ENCODE assay signal across 33 mouse cellular contexts in genomic region chr13:95449730-95450129, GRCm38 (mm10). TPM values are rescaled to one million over a fixed set of nuclear protein-coding genes. Genes with fewer than 3 reads are reported as not detected.
"Had no signal": no experiment of that assay in that cellular context is flagged by ENCODE, and none has a peak within 500 bp of the region (broad histone marks: within the 10 kb centered on the region; RNA-seq: fewer than 3 reads in every experiment).

No protein-coding gene starts in this region.

- H3K27ac ChIP-seq: kidney, postnatal 0 days; layer of hippocampus, adult 2 months; limb, embryonic 10.5 days; limb, embryonic 13.5 days; liver, embryonic 12.5 days; liver, embryonic 15.5 days; lung, embryonic 15.5 days; midbrain, embryonic 10.5 days; midbrain, embryonic 13.5 days; stomach, postnatal 0 days had no signal

- H3K4me2 ChIP-seq: limb, embryonic 13.5 days; liver, embryonic 12.5 days; liver, embryonic 15.5 days; lung, embryonic 15.5 days; midbrain, embryonic 13.5 days had no signal

- H3K36me3 ChIP-seq: limb, embryonic 10.5 days; limb, embryonic 13.5 days; liver, embryonic 12.5 days; liver, embryonic 15.5 days; lung, embryonic 15.5 days; midbrain, embryonic 10.5 days; midbrain, embryonic 13.5 days had no signal

- H3K9me3 ChIP-seq: limb, embryonic 10.5 days; limb, embryonic 13.5 days; liver, embryonic 12.5 days; liver, embryonic 15.5 days; lung, embryonic 15.5 days; midbrain, embryonic 10.5 days; midbrain, embryonic 13.5 days had no signal

- H3K4me1 ChIP-seq: limb, embryonic 13.5 days; liver, embryonic 12.5 days; liver, embryonic 15.5 days; lung, embryonic 15.5 days had no signal

- H3K4me3 ChIP-seq: layer of hippocampus, adult 2 months; limb, embryonic 10.5 days; limb, embryonic 13.5 days; liver, embryonic 12.5 days; liver, embryonic 15.5 days; lung, embryonic 15.5 days; midbrain, embryonic 10.5 days; midbrain, embryonic 13.5 days; myocyte had no signal

- DNase-seq: kidney, adult 2 months; kidney, postnatal 25 days; layer of hippocampus, adult 9-11 months; liver; lung, adult 18-20 months; lung, postnatal 10 days; lung, postnatal 4 days; right cerebral cortex, postnatal 14 days; right cerebral cortex, postnatal 4 days; thymus, adult 2 months; thymus, postnatal 25 days had no signal

- H3K9ac ChIP-seq: limb, embryonic 13.5 days; liver, embryonic 12.5 days; liver, embryonic 15.5 days; lung, embryonic 15.5 days; midbrain, embryonic 13.5 days had no signal

- ATAC-seq: liver, embryonic 12.5 days; midbrain, embryonic 13.5 days; midbrain, embryonic 16.5 days had no signal

RNA-seq across cellular contexts. Expression of gene Crhbp, which starts 5.0 kb away (rescaled TPM):
- total RNA-seq: megakaryocyte, adult 5-6 weeks; monocyte, adult 5-6 weeks had no signal
- polyA plus RNA-seq: kidney, embryonic 14.5 days; large intestine, adult 2 months; liver, embryonic 12.5 days had no signal

RNA-seq across cellular contexts. Expression of gene S100z, which starts 28.8 kb away (rescaled TPM):
- total RNA-seq: layer of hippocampus, adult 2 months; layer of hippocampus, postnatal 25 days; left cerebral cortex, adult 18-20 months; left cerebral cortex, postnatal 25 days; megakaryocyte, adult 5-6 weeks; monocyte, adult 5-6 weeks had no signal
- polyA plus RNA-seq: kidney, embryonic 14.5 days; kidney, postnatal 0 days; large intestine, adult 2 months; limb, embryonic 10.5 days; limb, embryonic 13.5 days; liver, embryonic 12.5 days; liver, embryonic 15.5 days; lung, embryonic 15.5 days; midbrain, embryonic 10.5 days; midbrain, embryonic 13.5 days; midbrain, embryonic 16.5 days; myocyte; neural tube, embryonic 11.5 days; neural tube, embryonic 14.5 days; stomach, embryonic 14.5 days; thymus, adult 2 months had no signal
